Mouse (Mus musculus) bone marrow, adult 2 months (tissue): ENCODE data around the gene Proser3. TPM values are rescaled to one million over a fixed set of nuclear protein-coding genes. Genes with fewer than 3 reads are reported as not detected.

Source experiments
- H3K27ac ChIP-seq: fragments of 200-500 bp; 2 replicates; pipeline ENCODE4 v1.5.1; 2012; ENCODE audit warnings: low read depth, mild to moderate bottlenecking, control low read depth, inconsistent platforms, low read length; ENCODE audit not compliant: control insufficient read depth, poor library complexity, insufficient read depth
- H3K4me1 ChIP-seq: fragments of 200-500 bp; 2 replicates; pipeline ENCODE4 v1.6.1; 2011; ENCODE audit warnings: low read length; ENCODE audit not compliant: control insufficient read depth, insufficient read depth
- H3K4me3 ChIP-seq: fragments of 200-500 bp; replicated peaks from 2 replicates; pipeline ENCODE3; 2011; ENCODE audit warnings: mild to moderate bottlenecking, low read depth, low read length, control low read depth; ENCODE audit not compliant: control insufficient read depth
- CTCF ChIP-seq: fragments of 200-500 bp; IDR thresholded peaks from 2 replicates; pipeline ENCODE4 v1.5.1; 2011; ENCODE audit warnings: low read length, control low read depth; ENCODE audit not compliant: control insufficient read depth, insufficient read depth
- POLR2A ChIP-seq: fragments of 200-500 bp; IDR thresholded peaks from 2 replicates; pipeline ENCODE4 v1.6.1; 2011; ENCODE audit warnings: low read depth, mild to moderate bottlenecking, control low read depth, low read length, borderline replicate concordance; ENCODE audit not compliant: control insufficient read depth
- WGBS: fragments of 180-500 bp; shearing (Covaris S2); methylation state at CpG from one replicate; pipeline ENCODE4 v1.1.7; 2018; 5-methylcytosine and 5-hydroxymethylcytosine counted together
- polyA plus RNA-seq: library from polyadenylated mRNA; stranded (reverse); fragments of >200 nt; gene quantifications from 2 replicates; pipeline ENCODE4 v1.2.4, GENCODE M21; 2011; ENCODE audit warnings: low replicate concordance; ENCODE audit not compliant: missing spikeins, insufficient read depth, insufficient read length

Gene Proser3
- polyA plus RNA-seq, result 4.2 and 12.8 TPM in 2 replicates

GRCm38 (mm10) chr7:30552102-30553020 lies at the start of gene Proser3, which contains the start of gene Hspb6:
Gene Proser3 (minus strand): TSS chr7:30552299.
Gene Hspb6 (plus strand): TSS chr7:30552178.
- no peaks in the 10 kb centered on the region; the same call in 1 of the 2 replicates for H3K4me1 ChIP-seq
- under 1% methylated on average over 44 of the region's 44 CpGs for WGBS
- H3K4me3 ChIP-seq, result peak within 1 kb of the TSS; percentile 90
- TF ChIP-seq POLR2A (peak; percentile 60), CTCF (no peak)
- H3K27ac ChIP-seq, result peak within 1 kb of the TSS; percentile 88

- TF ChIP-seq CTCF, result no peak
- TF ChIP-seq POLR2A, result no peak
- Histone ChIP-seq H3K4me3 (no peak overlapping the region), H3K4me1 (no peaks in the 10 kb centered on the region; the same call in 1 of the 2 replicates), H3K27ac (no peak overlapping the region)
- 65% methylated on average over 7 of the region's 7 CpGs for WGBS
These were observed 48.6 kb upstream of the Proser3 start for GRCm38 (mm10) chr7:30600651-30601050.

- no peak overlapping the region for H3K27ac ChIP-seq
- no peak overlapping the region for H3K4me3 ChIP-seq
- no peak for TF ChIP-seq POLR2A
- TF ChIP-seq CTCF, result no peak
- 5% methylated on average over 16 of the region's 16 CpGs for WGBS
- H3K4me1 ChIP-seq, result no peaks in the 10 kb centered on the region; the same call in 1 of the 2 replicates
These were observed 47.8 kb upstream of the Proser3 start for GRCm38 (mm10) chr7:30599933-30600353.

GRCm38 (mm10) chr7:30598786-30599185 lies 46.7 kb upstream of the Proser3 start, which contains the start of gene Zbtb32:
Gene Zbtb32 (minus strand): TSS chr7:30598909.
- TF ChIP-seq POLR2A (no peak), CTCF (no peak)
- Histone ChIP-seq H3K27ac (no peak within 1 kb of the TSS), H3K4me3 (no peak within 1 kb of the TSS), H3K4me1 (peaks cover 2% of the 10 kb centered on the region; the same call in 1 of the 2 replicates)
- 91% methylated on average over 12 of the region's 12 CpGs for WGBS

GRCm38 (mm10) chr7:30596811-30597210 lies 44.7 kb upstream of the Proser3 start:
- H3K4me1 ChIP-seq, result peaks cover 3% of the 10 kb centered on the region; the same call in 1 of the 2 replicates
- H3K4me3 ChIP-seq, result no peak overlapping the region

GRCm38 (mm10) chr7:30596093-30596492 lies 44.0 kb upstream of the Proser3 start:
- Histone ChIP-seq H3K4me1 (peaks cover 3% of the 10 kb centered on the region; the same call in 1 of the 2 replicates), H3K4me3 (no peak overlapping the region), H3K27ac (no peak overlapping the region)
- WGBS, result 74% methylated on average over 5 of the region's 5 CpGs
- TF ChIP-seq POLR2A, result no peak
- TF ChIP-seq CTCF, result no peak

More at GRCm38 (mm10) chr7:30596811-30597210, 44.7 kb upstream of the Proser3 start:
- TF ChIP-seq POLR2A (no peak), CTCF (no peak)
- H3K27ac ChIP-seq, result no peak overlapping the region
- 83% methylated on average over 5 of the region's 5 CpGs for WGBS

GRCm38 (mm10) chr7:30594510-30595024 lies 42.5 kb upstream of the Proser3 start:
- no peak overlapping the region for H3K27ac ChIP-seq
- peaks cover 3% of the 10 kb centered on the region; the same call in 1 of the 2 replicates for H3K4me1 ChIP-seq
- WGBS, result 39% methylated on average over 4 of the region's 4 CpGs
- H3K4me3 ChIP-seq, result no peak overlapping the region
- TF ChIP-seq CTCF (no peak), POLR2A (no peak)
